Mouse (Mus musculus) thymus, postnatal 36 days (tissue): ENCODE data around the gene Pelp1.
"Not testable (repeated sequence)": the region's sequence is repeated elsewhere in the genome, so short reads cannot be mapped to it uniquely, and the experiment has no call there.

Source experiments
- DNase-seq, 2 experiments: peaks; one replicate each; pipeline ENCODE4 v3.0.0; 2022; ENCODE audit warnings: mixed read lengths in 2 of 2

The Pelp1 gene

DNA sequence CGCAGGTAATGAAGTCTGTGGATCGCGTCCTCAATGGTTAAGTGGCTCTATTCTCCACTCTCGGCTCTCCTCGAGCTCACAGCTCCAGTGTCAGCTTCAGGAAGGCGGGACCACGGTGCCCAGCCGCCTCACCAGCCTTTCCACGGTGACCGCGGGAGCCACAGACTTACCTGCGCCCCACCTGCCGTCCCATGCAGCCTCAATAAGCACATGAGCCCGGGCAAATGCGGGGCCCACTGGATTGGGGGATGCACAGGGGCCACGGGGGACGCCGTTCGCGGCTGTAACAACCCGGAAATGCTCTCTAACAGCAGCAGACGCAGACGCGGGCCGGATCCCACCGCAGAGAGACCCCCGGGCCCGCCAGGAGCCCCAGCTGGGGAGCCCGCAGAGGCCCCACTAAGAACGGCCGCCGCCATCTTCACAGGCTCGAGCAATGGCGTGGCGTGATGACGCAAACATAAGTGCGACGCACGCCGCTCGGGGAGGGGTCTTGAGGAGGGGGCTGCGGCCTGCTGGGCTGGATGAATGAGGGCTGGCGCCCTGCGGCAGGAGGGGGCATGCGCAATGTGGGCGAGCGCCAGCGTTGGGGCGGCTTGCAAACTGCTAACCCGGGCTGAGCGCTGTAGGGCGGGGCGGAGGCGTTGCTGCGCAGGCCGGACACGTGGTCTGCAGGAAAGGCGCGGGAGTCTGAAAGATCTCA is at the start of gene Pelp1:
Pelp1 (minus strand) TSS at position 438 of the 703 bp plus-strand sequence.
- peak; percentile 90 to 93 for DNase-seq

GRCm38 (mm10) chr11:70458688-70459600 is 49.1 kb upstream of the Pelp1 start, which contains the start of gene Zmynd15:
TSS of gene Zmynd15 (plus strand) at chr11:70459433.
- no peak for DNase-seq

DNA sequence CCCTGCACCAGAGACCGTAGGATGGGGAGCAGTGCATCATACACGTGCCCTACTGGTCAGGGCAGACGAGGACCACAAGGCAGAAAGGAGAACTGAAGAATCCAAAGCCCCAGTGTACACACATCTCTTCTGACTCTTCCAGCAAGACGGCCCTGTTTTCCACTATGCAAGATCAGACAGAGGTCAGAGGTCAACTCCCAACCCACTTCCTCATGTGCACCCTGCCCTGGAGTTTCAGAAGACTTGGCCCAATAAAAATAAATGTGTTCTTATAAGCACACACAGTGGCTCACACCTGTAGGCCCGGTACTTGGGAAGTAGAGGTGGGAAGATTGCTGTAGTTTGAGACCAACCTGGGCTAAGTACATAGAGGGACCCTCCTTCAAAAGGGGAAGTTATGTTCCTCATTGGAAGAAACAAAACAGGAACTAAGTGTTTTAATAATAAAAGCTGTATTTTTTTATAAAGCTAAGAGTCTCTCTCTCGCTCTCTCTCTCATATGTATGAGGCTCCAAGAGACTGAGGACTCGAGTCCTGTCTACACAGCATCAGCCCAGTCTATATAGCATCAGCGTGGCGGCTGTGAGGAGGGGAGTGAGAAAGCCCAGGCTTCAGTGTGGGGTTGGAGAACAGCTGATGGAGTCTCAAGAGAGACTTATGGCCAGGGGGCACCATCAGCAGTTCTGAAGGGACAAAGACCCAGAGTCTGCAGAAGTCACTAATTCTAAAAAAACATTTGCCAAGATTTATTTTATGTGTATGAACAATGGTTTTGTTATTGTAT is 43.6 kb upstream of the Pelp1 start:
- no peak for DNase-seq

- peak; percentile 92 to 93 for DNase-seq
Observed at GRCm38 (mm10) chr11:70451797-70452498, 42.1 kb upstream of the Pelp1 start, which contains the start of gene Med11. TSS of gene Med11 (plus strand) at chr11:70451919.

DNA sequence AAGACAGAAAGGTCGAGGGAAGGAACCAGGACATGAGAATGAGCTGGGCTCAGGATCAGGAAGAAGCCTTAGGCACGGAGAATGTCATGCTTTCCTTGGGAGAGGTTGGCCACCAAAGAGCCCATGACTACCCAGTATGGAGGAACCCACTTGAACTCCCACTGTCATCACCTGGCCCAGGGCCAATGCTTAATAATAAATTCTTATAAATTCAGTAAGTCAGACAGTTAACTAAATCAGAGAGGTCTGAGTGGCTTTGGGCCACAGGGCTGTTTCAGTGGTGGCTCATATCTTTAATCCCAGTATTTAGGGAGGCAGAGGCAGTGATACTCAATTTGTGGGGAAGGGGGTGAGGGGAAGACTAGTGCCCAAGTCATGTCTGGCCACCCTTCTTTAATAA is 41.1 kb upstream of the Pelp1 start:
- DNase-seq = no peak

GRCm38 (mm10) chr11:70447373-70447772 is 37.5 kb upstream of the Pelp1 start:
- DNase-seq = no peak

GRCm38 (mm10) chr11:70446756-70447155 is 36.9 kb upstream of the Pelp1 start:
- no peak for DNase-seq

GRCm38 (mm10) chr11:70444667-70445066 is 34.8 kb upstream of the Pelp1 start:
- DNase-seq = no peak

GRCm38 (mm10) chr11:70443964-70444363 is 34.1 kb upstream of the Pelp1 start:
- DNase-seq = no peak

DNA sequence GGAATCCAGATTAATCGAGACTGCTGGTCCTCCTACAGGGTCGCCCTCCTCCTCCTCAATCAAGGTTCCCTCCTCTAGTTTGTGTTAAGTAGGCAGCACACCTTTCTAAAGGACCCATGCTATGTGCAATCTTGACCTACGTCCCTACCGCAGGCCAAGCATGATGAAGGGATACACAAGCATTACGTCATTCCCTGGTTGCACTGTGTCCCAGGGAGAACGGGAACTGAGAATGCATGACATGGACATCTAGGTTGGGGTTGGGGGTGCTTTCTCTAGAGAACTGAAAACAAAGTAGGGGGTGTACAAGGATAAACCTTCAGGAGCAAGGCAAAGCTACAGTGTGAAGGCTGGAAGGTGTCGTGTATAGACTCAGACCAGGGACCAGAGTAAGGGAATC is 32.1 kb upstream of the Pelp1 start:
- no peak for DNase-seq

GRCm38 (mm10) chr11:70440637-70441036 is 30.8 kb upstream of the Pelp1 start:
- no peak for DNase-seq

DNA sequence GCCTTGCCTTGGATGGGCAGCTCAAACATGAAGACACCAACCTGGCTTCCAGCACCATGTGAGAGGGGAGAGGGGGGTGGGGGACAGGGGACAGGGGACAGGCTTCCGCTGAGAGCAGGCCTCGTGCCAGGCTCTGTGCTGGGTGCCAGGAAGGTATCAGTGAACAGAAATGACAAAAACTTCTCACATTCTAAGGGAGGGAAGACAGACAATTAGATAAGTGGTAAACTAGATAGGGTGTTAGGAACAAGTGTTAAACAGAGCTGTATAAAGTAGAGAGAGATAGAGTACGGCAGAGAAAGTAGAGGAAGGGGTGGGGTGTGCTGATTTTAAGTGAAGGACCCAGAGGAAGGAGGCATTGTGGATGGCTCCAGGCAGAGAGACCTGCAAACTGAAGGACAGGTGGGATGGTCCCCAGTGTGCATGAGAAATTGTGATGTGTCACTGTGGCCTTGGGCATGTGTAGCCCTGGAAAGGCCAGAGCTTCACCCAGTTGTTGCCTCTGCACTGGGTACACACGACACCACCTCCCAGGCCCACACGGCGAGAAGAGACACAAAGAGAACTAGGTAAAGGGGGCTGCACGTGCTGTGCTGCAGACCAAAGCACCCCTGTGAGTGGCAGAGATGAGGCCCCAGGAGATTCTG is 29.0 kb upstream of the Pelp1 start:
- no peak for DNase-seq

- no peak for DNase-seq
Observed at GRCm38 (mm10) chr11:70437426-70437825, 27.6 kb upstream of the Pelp1 start.

- DNase-seq = peak; percentile 60 to 76
Observed at GRCm38 (mm10) chr11:70435476-70435875, 25.6 kb upstream of the Pelp1 start.

- no peak for DNase-seq
Observed at GRCm38 (mm10) chr11:70433951-70434350, 24.1 kb upstream of the Pelp1 start.

- DNase-seq = no peak
Observed at GRCm38 (mm10) chr11:70433569-70433943, 23.7 kb upstream of the Pelp1 start.

DNA sequence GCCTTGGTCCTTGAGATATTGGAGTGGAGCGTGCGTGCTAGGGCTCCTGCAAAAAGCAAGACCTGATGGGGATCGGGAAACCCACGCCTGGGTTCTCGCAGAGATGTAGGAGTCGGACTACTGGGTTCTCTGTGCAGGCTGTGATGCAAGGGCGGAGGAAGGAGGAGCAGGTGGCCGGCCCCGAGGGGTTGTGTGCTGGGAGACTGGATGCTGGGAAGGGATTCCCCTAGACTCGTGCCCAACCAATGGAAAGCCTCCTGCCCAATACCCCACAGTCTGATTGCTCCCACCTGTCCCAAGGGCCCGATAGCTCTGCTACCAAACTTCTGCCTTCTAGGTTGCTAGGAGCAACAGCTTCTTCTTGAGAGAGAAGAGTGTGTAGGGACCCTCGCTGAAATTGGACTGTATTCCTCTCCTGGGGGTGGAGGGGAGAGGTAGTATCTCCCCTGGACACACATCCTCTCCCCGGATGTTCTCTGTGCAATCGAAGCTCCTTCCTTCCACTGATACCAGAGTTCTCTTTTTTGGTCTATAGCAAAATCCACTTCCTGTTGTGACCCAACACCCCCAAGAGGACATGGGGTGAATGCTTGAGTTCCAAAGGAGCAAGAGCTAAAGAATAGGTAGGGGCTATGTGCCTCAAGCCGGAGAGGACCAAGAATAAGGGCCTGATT is 23.2 kb upstream of the Pelp1 start:
- DNase-seq = no peak

GRCm38 (mm10) chr11:70432048-70432894 is 22.4 kb upstream of the Pelp1 start, which contains the start of gene Arrb2:
TSS of gene Arrb2 (plus strand) at chr11:70432635.
- peak; percentile 99 to 100 for DNase-seq

DNA sequence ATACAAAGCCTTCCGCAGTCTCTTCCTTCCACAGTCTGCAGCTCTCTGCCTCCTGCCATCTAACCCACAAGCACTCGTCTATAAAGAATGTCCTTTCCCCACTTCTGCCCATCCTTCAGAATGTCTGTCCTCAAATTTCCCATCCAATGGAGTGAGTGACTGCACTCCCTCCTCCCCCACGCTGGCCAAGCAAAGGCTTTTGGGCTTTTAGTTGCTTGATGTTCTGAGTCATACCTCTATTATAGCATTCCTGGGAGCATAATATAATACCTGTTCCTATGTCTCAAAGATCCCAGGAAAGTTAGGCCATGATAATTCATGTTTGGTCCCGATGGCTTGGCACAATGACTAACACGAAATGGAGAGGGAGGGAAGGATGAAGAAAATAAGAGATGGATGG is 21.7 kb upstream of the Pelp1 start:
- no peak for DNase-seq

GRCm38 (mm10) chr11:70426598-70426997 is 16.8 kb upstream of the Pelp1 start:
- DNase-seq = not testable (repeated sequence)
